Mouse (Mus musculus): ENCODE measurements around the gene Zfp865.

Zfp865 gene

DNA sequence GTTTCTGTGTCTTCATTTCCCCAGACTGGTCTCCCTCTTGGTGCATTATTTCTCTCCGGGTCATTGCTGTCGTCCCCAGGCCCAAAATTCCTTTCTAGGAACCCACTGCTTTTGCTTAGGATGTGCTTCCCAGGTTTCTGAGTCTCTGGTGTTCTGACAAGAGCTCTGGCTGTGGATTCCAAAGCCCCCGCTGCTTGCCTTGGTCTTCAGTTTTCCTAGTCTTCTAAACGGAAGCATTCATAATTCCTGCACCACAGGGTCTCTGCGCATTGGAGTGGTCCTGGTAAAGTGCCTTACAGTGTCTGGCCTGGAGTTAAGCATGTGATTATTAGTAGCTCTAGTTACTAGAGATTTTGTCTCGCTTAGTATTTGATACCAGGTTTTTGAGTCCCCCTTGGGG is 60.6 kb downstream of the Zfp865 start:
- in situ Hi-C loops (cut with MboI) = no loop called here

- in situ Hi-C loops (cut with MboI) = no loop called here
Measured at GRCm38 (mm10) chr7:5081241-5081640, 61.1 kb downstream of the Zfp865 start.

DNA sequence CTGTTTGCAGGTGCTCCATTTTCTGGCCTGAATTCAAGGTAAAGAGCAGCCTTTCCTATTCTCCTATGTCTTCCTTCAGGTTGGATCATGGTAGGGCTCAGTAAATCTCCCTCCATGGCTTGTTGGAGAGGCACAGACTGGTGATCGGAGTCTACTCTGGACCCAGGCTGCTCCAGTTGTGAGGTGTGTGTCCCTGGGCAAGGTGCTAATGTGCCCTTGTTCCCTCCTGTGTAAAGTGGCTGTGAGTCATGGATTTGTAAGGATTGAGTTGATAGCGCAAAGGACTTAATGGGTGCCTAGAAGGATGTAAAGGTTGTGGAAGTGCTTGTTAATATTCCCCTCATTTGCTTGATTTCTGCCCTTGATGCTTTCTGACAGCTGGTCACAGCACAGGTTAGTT is 61.8 kb downstream of the Zfp865 start:
- in situ Hi-C loops (cut with MboI) = no loop called here

- in situ Hi-C loops (cut with MboI) = no loop called here
Measured at GRCm38 (mm10) chr7:5083325-5084105, 63.3 kb downstream of the Zfp865 start.

DNA sequence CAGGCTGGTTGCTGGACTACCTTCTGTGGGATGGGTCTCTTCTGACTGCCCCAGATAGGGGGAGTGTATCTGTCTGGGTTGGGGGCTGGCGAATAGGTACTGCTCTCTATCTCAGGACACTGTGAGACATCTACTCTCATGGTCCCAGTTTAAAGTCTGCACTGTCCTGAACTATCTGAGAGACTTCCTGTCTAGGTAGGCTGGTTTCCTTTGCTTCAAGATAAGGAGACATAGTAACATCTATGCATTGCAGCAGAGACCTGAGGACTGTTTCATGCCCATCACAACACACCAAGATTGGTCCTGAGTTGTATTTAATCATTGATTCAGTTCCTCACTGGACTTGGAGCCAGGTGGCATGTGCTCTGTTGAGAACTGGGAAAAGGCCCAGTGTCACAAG is 65.3 kb downstream of the Zfp865 start:
- in situ Hi-C loops (cut with MboI) = no loop called here
